Mouse (Mus musculus): ENCODE measurements around the gene Sppl2b.
"Not testable (repeated sequence)": the region's sequence is repeated elsewhere in the genome, so short reads cannot be mapped to it uniquely, and the experiment has no call there.

Sppl2b gene

DNA sequence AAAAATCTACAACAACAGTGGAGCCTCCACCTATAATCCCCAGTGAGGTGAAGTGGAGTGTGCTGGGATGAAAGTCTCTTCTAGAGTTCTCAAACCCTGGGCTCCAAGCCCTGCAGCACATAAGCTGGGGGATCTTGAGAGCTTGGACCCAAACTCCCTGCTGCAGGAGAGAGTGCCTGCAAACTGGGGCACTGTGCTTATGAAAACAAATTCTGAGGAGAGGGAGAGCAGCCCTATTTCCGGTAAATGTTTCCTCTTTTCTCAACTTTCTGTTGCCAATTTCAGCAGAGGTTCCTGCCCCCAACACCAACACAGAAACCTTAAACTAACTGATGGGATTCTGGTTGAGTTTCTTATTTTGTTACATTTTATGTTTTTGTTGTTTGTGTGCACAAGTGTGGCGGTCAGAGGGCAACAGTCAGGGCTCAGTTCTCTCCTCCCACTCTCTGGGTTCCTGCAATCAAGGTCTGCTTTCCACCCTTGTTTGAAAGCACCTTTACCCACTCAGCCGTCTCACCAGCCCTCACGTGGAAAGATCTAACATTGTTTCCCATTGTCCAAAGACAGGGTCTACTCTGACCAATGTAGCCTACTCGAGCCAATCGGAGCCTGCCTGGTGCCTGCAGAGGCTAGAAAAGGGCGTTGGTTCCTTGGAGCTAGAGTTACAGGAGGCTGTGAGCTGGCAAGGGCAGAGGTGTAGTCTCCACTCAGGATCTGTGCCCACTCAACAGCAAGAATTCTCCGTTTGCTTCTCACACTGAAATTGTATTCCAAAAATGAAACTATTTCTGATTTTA, 31.0 kb upstream of the Sppl2b start:
- DNase-seq: no peak

DNA sequence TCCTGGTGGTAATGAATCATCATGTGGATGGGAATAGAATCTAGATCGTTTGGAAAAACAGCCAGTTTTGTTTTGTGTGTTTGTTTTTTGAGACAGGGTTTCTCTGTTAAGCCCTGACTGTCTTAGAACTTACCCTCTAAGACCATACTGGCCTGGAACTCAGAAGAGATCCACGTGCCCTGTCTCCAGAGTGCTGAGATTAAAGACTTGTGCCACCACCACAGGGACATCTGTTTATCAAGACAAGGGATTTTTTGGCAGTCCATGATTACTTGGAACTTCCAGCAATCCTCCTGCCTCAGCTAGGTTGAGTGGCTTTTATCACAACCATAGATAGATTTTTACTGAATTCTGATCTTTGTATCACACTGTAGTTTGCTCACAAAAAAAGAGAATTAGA, 30.2 kb upstream of the Sppl2b start:
- no peak for DNase-seq

DNA sequence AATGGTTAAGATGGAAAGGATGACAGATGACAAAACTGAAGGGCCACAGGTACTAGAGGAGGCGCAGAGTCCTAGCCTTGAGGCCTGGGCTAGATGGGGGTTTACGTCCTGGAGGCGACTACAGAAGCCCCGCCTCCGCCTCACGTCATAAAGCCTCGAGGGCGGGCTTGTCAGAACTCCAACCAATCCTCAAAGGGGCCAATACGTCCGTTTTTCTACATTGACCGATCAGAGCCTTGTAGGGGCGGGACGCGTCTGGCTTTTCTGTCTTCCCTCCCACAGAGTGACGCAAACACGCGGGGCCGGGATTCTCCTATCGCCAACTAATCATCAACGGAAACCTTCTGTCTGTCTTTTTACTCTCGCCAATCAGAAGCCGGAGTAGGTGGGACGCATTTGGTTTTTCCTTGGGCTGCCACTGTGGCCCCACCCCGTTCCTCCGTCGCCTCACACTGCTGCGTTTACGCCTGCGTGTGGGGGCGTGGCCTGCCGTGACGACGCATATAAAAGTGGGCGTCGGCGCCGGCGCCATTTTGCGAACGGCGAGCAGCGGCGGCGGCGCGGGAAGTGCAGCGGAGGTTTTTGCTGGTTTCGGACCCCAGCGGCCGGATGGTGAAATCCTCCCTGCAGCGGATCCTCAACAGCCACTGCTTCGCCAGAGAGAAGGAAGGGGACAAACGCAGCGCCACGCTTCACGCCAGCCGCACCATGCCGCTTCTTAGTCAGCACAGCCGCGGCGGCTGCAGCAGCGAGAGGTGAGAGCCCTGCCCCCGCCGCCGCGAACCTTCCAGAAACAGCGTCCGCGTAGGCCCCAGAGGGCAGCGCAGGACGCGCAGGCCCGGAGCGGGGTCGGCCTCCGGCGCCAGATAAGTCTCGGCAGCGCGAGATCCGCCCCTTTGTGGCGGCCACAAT, 28.7 kb upstream of the Sppl2b start, which contains the start of gene Oaz1:
Gene Oaz1, plus strand, starts transcription at position 506 of the 912 bp plus-strand sequence.
- DNase-seq: peak; percentile 98 to 100

DNA sequence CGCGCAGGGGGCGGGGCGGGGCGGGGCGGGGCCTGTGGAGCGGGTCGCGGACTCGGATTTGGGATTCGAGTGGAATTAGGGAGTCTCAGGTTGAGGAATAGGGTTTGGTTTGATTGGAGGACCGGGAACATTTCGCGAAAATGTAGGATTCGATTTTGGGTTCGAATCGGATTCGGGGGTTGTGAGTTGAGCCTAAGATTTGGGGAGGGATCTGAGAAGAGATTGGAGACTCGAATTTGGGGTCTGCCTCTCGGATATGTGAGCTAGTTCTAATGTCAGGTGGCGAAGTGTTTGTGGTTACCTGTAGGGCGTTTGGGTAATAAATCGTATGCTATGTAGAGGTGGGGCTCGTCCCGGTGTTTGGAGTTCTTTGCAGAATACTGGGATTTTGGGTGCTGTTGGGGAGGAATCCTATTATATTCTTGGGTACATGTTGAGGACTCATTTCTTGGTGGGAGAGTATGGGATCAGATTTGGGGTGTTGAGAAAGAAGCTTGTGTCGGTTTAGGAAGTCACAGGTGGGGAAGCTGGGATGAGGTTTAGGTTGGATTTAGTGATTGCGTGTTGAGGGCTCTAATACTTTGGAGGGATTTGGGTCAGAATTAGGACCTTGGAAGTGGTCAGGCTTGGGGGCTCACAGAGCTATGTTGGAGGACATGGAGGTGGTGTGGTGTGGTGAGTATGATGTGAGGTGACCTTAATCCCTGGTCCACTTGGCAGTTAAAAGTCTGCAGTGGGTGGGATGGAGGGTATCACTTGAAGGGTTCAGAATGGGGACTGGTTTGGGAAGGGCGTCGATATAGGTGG, 27.8 kb upstream of the Sppl2b start:
- DNase-seq: no peak

DNA sequence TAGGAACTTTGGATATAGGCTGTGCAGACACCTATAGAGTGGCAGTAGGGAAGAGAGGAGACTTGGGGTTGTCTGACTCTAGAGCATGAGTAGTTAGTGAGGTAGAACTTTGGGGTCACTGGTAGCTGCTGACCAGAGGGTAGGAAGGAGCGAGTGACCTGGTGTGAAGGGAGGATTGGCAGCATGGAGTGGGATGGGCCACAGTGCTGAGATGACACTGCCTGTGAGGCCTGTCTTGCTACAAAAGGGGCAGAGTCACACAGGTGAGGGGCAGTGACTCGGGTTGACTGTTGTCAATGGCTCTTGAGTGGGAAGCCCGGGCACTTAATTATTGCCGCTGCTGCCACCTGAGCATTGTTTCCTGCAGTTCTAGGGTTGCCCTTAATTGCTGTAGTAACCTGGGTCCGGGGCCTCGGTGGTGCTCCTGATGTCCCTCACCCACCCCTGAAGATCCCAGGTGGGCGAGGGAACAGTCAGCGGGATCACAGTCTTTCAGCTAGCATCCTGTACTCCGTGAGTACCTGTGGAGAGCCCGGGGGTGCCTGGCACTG, 27.1 kb upstream of the Sppl2b start:
- DNase-seq: no peak

DNA sequence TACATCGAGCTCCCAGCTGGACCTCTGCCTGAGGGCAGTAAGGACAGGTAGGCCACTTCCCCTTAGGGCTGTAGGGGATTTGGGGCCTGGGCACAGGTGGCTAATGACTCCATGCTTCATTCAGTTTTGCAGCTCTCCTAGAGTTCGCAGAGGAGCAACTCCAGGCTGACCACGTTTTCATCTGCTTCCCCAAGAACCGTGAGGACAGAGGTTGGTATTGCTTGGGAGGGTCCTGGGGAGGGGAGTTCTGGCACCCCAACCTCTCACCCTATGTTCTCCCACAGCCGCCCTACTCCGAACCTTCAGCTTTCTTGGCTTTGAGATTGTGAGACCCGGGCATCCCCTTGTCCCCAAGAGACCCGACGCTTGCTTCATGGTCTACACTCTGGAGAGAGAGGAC, 26.5 kb upstream of the Sppl2b start:
- DNase-seq: not testable (repeated sequence)

DNA sequence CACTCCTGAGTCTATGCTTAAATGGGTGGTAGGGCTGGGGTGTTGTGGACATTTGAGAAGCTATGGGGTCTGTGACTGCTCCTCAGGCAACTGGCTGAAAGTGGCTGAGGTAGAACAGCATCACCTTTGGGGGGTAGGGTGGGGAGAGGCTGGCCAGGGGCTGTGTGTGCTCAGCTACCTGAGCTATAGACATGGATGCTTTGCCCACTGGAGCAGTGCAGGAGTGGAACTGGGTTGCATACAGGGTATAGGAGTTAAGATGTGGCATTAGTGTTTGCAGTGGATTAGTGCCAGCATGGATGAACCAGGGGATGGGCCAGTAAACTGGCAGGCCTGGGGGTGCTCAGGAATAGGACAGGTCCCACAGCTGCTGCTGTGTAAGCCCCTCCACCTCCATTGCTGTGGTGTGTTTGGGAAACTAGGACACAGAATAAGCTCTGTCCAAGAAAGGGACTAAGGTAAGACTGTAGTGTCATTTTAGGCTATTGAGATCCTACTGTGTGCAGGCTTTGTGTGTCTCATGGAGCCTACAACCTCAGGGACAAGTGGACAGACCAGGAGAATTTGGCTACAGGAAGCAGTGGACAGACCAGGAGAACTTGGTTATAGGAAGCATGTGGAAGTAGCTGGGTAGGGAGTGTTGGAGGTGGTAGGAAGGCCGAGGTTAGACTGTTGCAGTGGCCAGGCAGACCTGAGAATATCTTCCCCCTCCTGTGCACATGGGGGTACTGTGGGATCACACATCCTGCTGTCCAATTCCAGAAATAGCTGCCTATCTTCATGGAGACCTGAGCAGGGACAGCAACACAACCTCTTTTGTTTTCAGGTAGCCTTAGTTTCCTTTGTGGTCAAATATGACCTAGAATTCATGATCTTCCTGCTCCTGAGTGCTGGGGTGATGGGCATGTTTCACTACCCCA, 25.5 kb upstream of the Sppl2b start:
- DNase-seq: no peak

DNA sequence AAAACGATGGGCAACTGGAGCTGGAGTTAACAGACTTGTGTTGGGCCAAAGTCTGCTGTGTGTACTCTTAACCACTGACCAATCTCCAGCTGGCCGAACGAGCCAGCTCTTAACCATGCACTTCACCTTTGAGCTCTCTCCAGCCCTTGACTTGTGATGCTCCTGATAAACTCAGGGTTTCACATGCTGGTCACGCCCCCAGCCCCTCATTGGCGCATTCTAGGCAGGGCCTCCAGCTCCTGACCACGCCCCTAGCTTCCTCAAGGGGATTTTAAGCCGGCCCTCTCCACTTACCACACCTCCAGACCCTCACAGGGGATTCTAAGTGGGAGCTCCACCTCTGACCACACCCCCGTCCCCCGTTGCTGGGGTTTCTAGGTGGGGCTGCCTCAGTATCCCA, 23.9 kb upstream of the Sppl2b start:
- peak; percentile 78 to 86 for DNase-seq

DNA sequence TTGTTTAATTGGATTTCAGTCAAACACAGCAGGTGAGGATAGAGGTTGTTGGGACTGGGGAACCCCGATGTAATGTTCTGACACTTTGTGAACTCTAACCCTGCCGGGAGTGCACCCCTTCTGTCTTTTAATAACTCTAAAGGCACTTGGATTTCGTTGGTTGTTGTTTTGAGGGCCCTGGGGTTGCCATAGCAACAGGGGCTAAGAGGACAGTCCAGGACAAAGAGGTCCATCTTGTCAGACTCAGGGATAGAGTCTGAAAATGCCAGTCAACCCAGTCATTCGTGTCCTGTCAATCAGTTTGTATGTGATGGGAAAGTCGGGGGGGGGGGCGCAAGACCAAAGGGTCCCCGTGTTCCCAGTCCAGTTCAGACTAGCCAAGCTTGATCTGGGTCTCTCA, 22.3 kb upstream of the Sppl2b start:
- DNase-seq: no peak

DNA sequence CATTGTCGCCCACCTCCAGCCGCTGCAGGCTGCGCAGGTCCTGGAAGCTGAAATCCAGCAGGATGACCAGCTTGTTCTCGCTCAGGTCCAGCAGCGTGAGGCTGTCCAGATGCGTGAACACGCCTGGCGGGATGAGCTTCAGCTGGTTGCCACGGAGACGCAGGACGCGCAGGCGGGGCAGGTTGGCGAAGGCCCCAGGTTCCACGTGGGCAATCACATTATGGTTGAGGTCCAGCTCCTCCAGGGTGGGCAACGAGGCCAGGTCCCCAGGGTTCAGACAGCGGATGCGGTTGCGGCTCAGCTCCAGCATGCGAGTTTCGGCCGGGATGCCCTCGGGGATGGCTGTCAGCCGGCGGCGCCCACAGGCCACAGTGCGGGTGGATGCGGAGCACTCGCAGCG, 19.5 kb upstream of the Sppl2b start:
- no peak for DNase-seq

DNA sequence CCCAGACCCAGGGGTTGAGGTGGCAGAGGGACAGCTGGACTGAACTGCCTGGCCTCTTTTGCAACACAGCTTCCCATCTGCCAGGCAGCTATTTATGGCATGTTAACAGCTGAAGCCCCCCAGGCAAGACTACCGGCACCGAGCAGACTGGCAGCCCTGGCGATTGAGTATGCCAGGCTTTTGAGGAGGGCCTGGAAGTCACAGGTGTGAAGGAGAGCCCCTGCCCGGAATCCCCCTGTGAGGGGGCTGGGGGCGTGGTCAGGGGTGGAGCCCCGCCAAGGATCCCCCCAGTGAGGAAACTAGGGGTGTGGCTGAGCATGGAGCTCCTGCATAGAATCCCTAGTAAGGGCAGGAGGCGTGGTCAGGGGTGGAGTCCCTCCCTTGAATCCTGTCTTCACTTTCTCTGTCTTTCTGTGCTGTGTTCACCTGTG, 18.1 kb upstream of the Sppl2b start:
- DNase-seq: no peak

DNA sequence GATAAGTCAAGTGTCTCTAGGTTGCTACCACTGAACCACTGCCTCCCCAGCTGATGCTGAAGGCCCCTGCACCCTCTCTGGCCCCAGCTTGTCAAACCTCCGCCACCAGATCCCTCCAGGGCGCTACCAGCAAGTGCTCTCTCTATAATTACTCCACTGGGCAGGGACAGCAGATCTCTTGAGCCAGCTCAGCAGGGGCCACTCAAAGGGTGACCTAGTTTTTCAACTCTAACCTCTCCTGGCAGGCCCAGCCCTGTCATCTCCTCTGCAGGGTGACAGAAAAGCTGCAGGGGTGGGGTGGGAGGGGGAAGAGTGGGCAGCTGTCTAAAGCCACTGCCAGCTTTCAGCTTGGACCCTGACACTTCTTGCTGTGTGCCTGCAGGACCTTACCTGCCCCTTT, 17.2 kb upstream of the Sppl2b start:
- DNase-seq: no peak

DNA sequence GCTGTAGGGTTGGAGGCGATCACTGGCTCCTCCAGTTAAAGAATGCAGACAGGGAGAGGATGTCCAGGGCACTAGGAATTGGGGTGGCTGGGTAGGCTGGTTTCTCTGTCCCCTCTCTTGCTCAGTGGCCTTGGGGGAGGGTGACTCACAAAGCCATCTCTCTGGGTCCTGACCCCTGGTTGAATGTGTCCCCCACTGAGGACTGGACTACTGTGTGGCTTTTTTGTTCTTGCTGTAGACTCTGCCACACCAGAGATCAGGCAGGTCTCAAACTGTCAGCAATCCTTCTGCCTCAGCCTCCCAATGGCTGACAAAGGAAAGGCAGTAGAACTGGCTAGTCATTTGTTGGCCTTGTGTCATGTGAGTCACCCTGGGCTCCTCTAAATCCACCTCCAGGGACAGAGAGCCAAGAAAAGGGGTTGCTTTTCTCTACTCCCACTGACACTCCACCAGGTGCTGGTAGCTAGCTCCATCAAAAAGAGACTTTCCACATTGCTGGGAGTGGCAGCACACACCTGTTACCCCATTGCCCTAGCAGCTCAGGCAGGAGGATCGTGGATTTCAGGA, 16.6 kb upstream of the Sppl2b start:
- no peak for DNase-seq

DNA sequence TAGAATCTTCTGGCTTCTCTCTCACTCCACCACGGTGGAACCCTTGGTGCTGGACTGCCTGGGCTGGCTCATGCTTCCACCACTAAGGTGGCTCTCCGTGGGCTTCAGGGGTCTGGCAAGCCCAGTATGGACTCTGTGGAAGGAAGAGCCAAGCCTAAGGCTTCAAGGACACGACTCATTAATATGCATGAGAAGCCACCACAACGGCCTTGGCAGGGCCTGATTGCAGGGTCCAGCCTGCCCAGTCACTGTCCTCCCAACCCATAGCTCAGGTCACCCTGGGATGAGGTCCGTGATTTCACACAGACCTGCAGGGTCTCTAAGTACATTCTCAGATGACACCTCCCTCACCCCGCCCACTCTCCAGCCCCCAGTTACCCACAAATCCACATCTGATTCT, 15.2 kb upstream of the Sppl2b start:
- DNase-seq: no peak

DNA sequence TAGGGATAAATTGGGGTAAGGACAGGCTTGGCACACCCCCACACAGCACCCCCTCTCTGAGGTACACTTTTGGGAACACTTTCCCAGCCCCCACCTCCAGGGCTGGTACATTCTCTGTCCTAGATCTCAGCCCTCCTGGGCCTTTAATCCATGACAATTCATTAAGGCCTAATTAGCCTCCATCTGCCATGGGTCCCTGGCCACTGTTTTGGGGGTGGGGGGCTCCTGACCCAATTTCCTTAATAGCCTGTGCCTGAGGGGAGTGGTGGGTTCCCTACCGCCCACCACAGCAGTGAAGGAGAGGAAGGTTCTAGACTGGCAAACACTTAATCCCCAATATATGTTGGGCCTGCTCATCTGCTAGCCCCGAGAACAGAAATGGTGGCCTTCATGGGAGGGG, 13.4 kb upstream of the Sppl2b start:
- no peak for DNase-seq

DNA sequence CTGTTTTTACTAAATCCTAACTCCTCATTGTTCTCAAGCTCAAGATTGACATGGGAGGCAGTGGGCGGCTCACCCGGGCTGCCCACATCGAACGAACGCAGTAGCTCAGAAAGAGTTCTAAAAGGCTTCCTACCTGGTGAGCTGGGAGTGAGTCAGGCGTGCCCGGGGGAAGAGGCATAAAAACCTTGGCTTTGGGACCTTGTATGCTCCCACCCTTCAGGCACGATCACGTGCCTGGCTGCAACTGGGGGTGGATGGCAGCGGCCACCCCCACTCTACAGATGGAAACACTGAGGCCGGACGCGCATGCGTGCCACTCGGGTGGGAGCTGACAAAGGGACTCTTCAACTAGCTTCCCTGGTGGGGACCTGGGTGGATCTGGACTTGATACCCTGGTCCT, 12.7 kb upstream of the Sppl2b start:
- DNase-seq: no peak

DNA sequence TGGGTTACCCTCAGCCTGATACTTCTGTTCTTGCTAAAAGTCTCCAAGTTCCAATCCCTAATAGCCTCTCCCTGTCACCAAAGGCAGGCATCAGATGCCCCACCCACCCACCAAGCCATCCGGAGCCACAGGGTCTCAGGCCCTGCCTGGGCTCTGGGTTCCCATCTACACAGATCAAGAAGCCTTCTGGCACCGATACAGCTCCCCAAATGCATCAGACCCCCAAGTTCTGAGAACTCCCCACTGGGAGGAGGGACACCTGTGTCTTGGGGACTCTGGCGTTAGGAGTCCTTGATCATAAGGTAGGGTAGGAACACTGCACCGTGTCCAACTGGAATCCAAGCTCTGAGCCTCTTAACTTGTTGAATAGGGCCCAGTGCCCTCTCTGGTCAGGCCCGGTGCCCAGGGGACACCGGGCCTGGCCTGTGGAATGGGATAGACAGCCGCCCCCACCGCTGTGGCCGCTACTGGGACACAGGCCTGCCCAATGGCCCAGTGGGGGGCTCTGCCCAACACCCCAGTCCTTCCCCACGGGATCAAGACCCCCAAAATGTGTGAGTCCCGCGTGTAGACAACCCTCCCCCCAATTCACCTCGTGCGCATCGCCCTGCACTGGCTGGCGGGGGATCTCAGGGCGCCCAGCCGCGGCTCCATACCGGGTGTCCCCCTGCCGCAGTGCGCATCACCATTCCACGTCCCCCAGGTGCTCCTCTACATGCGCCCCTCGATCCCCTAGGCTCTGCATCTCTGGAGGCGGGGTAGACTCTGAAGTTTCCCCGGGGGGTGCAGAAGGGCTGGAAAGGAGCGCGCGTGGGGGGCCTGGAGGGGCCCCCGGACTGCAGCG, 11.8 kb upstream of the Sppl2b start:
- DNase-seq: no peak

DNA sequence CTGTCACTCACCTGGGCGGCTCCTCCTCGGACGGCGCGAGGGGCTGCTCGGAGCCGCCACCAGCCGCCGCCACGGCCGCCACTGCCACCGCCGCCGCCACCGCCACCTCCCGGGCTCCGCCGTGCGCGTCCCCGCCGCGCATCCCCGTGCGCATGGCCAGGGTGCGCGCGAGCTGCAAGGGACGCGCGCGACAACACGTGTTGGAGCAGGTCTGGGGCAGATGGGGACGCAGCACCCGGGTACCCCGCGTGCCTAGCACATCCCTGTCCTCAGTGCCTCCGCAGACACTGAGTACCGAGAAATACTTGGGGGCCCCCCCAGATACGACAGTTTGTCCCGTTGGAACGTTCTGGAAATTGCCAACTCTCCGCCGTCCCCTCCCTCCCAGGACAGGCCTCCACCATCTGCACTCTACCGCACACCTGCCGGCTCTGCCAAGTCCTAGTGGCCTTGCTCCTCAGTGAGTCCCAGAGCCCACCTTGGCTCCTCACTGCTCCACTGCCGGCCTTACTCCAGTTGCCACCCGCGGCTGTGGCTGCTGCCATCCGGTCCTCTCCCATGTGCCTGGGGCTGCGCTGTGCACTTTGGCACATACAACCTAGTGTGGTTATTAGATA, 11.0 kb upstream of the Sppl2b start, which contains the start of gene Lingo3:
Gene Lingo3, minus strand, starts transcription at position 109 of the 617 bp plus-strand sequence.
- DNase-seq: no peak

DNA sequence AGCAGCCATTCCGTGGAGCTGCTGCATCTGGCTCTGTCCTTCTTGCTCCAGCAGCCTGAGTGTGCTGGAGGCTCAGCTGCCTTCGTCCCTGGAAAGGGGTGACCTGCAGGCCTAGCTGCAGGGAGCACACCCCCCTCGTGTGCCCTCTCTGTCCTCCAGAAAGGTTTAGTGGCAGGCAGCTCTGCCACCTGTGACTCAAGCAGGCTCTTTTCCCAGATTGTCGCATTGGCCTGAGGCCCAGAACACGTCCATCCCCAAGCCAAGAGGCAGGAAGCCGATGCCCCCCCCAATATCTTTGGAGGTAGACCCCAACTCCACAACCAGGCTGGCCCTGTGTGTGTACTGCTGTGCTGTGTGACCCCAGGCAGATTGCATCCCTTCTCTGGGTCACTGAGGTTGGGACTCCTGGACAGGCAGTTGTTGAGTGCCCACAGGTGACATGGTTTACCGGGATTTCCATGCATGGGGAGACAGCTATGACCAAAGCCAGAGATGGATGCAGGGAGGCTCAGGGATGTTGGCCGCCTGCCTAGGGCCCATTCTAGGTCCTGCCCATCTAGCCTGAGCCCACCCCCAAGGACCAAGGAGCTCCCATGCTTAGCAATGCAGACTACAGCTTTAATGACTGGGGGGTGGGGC, 9.9 kb upstream of the Sppl2b start:
- no peak for DNase-seq
